Mouse (Mus musculus) megakaryocyte, embryonic 14.5 days (primary cell): ENCODE results near the gene Olfr873. TPM values are rescaled to one million over a fixed set of nuclear protein-coding genes. Genes with fewer than 3 reads are reported as not detected.
"Not testable (repeated sequence)": the region's sequence is repeated elsewhere in the genome, so short reads cannot be mapped to it uniquely, and the experiment has no call there.

Source experiments
- H3K27me3 ChIP-seq: replicated peaks from 2 replicates; pipeline ENCODE3; 2012; ENCODE audit warnings: inconsistent platforms
- H3K36me3 ChIP-seq: replicated peaks from 2 replicates; pipeline ENCODE3; 2012; ENCODE audit warnings: low read length, inconsistent platforms, mixed read lengths
- H3K4me1 ChIP-seq: 2 replicates; pipeline ENCODE4 v1.6.1; 2012; ENCODE audit warnings: inconsistent platforms
- H3K4me3 ChIP-seq: replicated peaks from 2 replicates; pipeline ENCODE3; 2012; ENCODE audit warnings: moderate library complexity, mild to moderate bottlenecking, inconsistent platforms
- H3K9me3 ChIP-seq: 2 replicates; pipeline ENCODE4 v1.6.1; 2012; ENCODE audit warnings: inconsistent platforms
- FLI1 ChIP-seq: IDR thresholded peaks from 2 replicates; pipeline ENCODE4 v1.6.1; 2012; ENCODE audit warnings: low read length, inconsistent platforms, mixed read lengths
- GATA1 ChIP-seq: IDR thresholded peaks from 3 replicates; pipeline ENCODE4 v1.6.1; 2012; ENCODE audit warnings: mixed read lengths, low read length, inconsistent platforms, borderline replicate concordance
- polyA plus RNA-seq: library from polyadenylated mRNA; stranded (reverse); fragments of >175 nt; gene quantifications from 2 replicates; pipeline ENCODE4 v1.2.3, GENCODE M21; 2012; ENCODE audit warnings: low replicate concordance; ENCODE audit not compliant: insufficient read depth

The Olfr873 gene
- polyA plus RNA-seq: 0.34 TPM in 1 of 2 replicates, not detected in the other

- Histone ChIP-seq H3K4me1 (no peaks in the 10 kb centered on the region), H3K36me3 (no peaks in the 10 kb centered on the region), H3K9me3 (no peaks in the 10 kb centered on the region), H3K27me3 (no peaks in the 10 kb centered on the region), H3K4me3 (no peak within 1 kb of the TSS)
- no peak for TF ChIP-seq GATA1
- TF ChIP-seq FLI1: no peak
Measured at GRCm38 (mm10) chr9:20298232-20298631, at the start of gene Olfr873. Gene Olfr873 (plus strand): TSS chr9:20298532.

- no peak within 1 kb of the TSS for H3K4me3 ChIP-seq
- no peaks in the 10 kb centered on the region for H3K27me3 ChIP-seq
- H3K4me1 ChIP-seq: no peaks in the 10 kb centered on the region
- TF ChIP-seq GATA1 (no peak), FLI1 (no peak)
- no peaks in the 10 kb centered on the region for H3K9me3 ChIP-seq
- no peaks in the 10 kb centered on the region for H3K36me3 ChIP-seq
Measured at GRCm38 (mm10) chr9:20282051-20282450, 16.3 kb upstream of the Olfr873 start, which contains the start of gene Olfr39. Gene Olfr39 (plus strand): TSS chr9:20282351.

GRCm38 (mm10) chr9:20295562-20295961 is 2.8 kb upstream of the Olfr873 start:
- not testable (repeated sequence) for H3K4me1 ChIP-seq, H3K36me3 ChIP-seq, H3K27me3 ChIP-seq, H3K4me3 ChIP-seq, H3K9me3 ChIP-seq

- TF ChIP-seq GATA1: no peak
- TF ChIP-seq FLI1: no peak
- H3K36me3 ChIP-seq: no peaks in the 10 kb centered on the region
- no peak within 1 kb of the TSS for H3K4me3 ChIP-seq
- H3K4me1 ChIP-seq: no peaks in the 10 kb centered on the region
- no peaks in the 10 kb centered on the region for H3K27me3 ChIP-seq
- H3K9me3 ChIP-seq: no peaks in the 10 kb centered on the region
Measured at GRCm38 (mm10) chr9:20335994-20336393, 37.7 kb downstream of the Olfr873 start, which contains the start of gene Olfr18. Gene Olfr18 (minus strand): TSS chr9:20336094.

GRCm38 (mm10) chr9:20348501-20348900 is 50.2 kb downstream of the Olfr873 start:
- TF ChIP-seq GATA1 (no peak), FLI1 (no peak)
- no peaks in the 10 kb centered on the region for H3K27me3 ChIP-seq
- H3K36me3 ChIP-seq: peaks cover 62% of the 10 kb centered on the region
- H3K4me3 ChIP-seq: no peak overlapping the region
- H3K4me1 ChIP-seq: no peaks in the 10 kb centered on the region
- H3K9me3 ChIP-seq: peaks cover 23% of the 10 kb centered on the region

Other genes starting within 250 kb of the Olfr873 start
- gene Olfr867, start 241.0 kb upstream of the Olfr873 start, polyA plus RNA-seq: not detected in 2 replicates
- gene Olfr868, start 199.9 kb upstream of the Olfr873 start, polyA plus RNA-seq: not detected in 2 replicates
- not detected in 2 replicates for gene Olfr869, start 169.5 kb upstream of the Olfr873 start, polyA plus RNA-seq
- gene Olfr870, start 124.5 kb upstream of the Olfr873 start, polyA plus RNA-seq: not detected in 2 replicates
- gene Olfr871, start 86.3 kb upstream of the Olfr873 start, polyA plus RNA-seq: not detected in 2 replicates
- gene Olfr872, start 61.4 kb upstream of the Olfr873 start, polyA plus RNA-seq: not detected in 2 replicates
- not detected in 2 replicates for gene Olfr39, start 16.2 kb upstream of the Olfr873 start, polyA plus RNA-seq
- gene Olfr18, start 37.6 kb downstream of the Olfr873 start, polyA plus RNA-seq: not detected in 2 replicates
- gene Zfp560, start 86.6 kb downstream of the Olfr873 start, polyA plus RNA-seq: 1.4 TPM in 1 of 2 replicates, not detected in the other
- 0.08 and 0.24 TPM in 2 replicates for gene Zfp26, start 161.6 kb downstream of the Olfr873 start, polyA plus RNA-seq
- 0.37 and 1.2 TPM in 2 replicates for gene Zfp426, start 194.2 kb downstream of the Olfr873 start, polyA plus RNA-seq
- gene Zfp266, start 222.9 kb downstream of the Olfr873 start, polyA plus RNA-seq: 0.26 and 0.56 TPM in 2 replicates